Mouse (Mus musculus): ENCODE data around the gene Lcn5. TPM values are rescaled to one million over a fixed set of nuclear protein-coding genes. Genes with fewer than 3 reads are reported as not detected.
A peak's percentile ranks its signal among the peaks of the same experiment; 100 is the strongest.
"Not testable (repeated sequence)": the region's sequence is repeated elsewhere in the genome, so short reads cannot be mapped to it uniquely, and the experiment has no call there.

Gene Lcn5
- polyA plus RNA-seq, 1 experiment from 2014 or later: not detected

- ATAC-seq (replicated peaks): no peak
- H3K4me3 ChIP-seq: no peak overlapping the region
- H3K9me3 ChIP-seq: no peaks in the 10 kb centered on the region
- H3K27ac ChIP-seq: no peak overlapping the region
- WGBS: 67% methylated on average over 4 of the region's 4 CpGs
- H3K9ac ChIP-seq: no peak overlapping the region
- no peaks in the 10 kb centered on the region for H3K36me3 ChIP-seq (replicated peaks)
- H3K27me3 ChIP-seq (replicated peaks): no peaks in the 10 kb centered on the region
- no peak overlapping the region for H3K4me2 ChIP-seq
- no peaks in the 10 kb centered on the region for H3K4me1 ChIP-seq
Observed at GRCm38 (mm10) chr2:25686941-25687340, 29.2 kb downstream of the Lcn5 start.

DNA sequence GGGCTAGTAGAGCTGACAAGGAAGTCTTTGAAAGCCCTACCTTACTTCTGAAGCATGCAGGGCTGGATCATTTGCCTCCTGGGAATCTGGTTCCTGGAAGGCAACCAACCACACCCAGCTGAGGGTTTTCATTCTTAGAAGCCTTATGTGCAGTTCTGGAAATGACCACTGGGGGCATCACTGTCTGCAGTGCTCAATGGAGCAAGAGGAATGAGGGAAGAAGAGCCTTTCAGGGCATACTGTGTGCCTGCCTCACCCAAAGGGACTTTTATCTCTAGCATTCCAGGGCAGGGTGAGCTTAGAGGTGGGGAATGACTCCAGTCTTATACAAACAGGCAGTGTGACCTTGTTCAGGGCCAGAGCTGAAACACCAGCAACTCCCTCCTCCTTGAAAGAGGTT, 36.9 kb downstream of the Lcn5 start:
- Histone ChIP-seq H3K27me3 (replicated peaks) (no peaks in the 10 kb centered on the region), H3K9me3 (no peaks in the 10 kb centered on the region), H3K4me2 (no peak overlapping the region), H3K36me3 (replicated peaks) (no peaks in the 10 kb centered on the region), H3K9ac (no peak overlapping the region), H3K27ac (no peak overlapping the region), H3K4me3 (no peak overlapping the region), H3K4me1 (no peaks in the 10 kb centered on the region)
- no peak for ATAC-seq (replicated peaks)

DNA sequence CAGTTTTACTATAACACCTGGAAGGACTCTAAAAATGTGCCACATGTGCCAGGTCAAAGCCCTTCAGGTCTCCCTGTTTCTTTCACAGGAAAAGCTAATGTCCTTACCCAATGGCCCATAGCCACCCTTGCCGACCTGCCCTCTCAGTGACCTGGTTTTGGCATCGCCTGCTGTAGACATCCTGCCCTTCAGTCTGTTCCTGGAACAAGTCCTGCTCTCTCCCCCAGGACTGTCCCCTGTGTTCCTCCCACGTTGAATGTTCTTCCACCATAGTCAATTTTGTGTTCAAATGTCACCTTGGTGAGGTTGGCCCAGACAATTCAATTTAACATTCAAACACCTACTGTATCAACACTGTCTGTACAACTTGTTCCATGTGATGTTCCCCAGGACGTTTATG, 39.2 kb downstream of the Lcn5 start:
- Histone ChIP-seq H3K4me1 (no peaks in the 10 kb centered on the region), H3K27me3 (replicated peaks) (no peaks in the 10 kb centered on the region), H3K27ac (no peak overlapping the region), H3K4me3 (no peak overlapping the region), H3K4me2 (no peak overlapping the region), H3K9ac (no peak overlapping the region), H3K9me3 (no peaks in the 10 kb centered on the region), H3K36me3 (replicated peaks) (no peaks in the 10 kb centered on the region)
- no peak for ATAC-seq (replicated peaks)
- WGBS: 71% methylated on average over 4 of the region's 4 CpGs

DNA sequence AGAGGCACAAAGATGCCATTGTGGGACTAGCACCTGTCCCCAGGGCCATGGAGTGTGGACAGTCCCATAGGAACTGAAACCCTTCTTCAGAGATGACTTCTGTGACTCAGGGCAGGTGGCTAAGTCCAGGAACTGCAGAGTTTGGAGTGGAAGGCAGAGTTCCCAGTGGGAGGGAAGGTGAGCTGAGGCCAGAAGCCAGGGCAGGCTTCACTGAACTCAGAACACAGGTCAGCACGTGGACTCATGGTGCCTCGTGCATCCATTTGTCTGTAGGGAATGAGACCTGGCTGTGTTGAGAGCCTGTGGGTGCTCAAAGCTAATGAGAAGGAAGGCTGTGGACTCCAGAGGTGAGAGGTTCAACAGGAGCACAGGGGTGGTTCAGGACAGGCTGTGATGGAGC, 40.9 kb downstream of the Lcn5 start:
- no peak overlapping the region for H3K4me2 ChIP-seq
- no peaks in the 10 kb centered on the region for H3K9me3 ChIP-seq
- H3K4me1 ChIP-seq: no peaks in the 10 kb centered on the region
- no peaks in the 10 kb centered on the region for H3K36me3 ChIP-seq (replicated peaks)
- H3K4me3 ChIP-seq: no peak overlapping the region
- 87% methylated on average over 2 of the region's 2 CpGs for WGBS
- no peak overlapping the region for H3K9ac ChIP-seq
- no peak overlapping the region for H3K27ac ChIP-seq
- no peak for ATAC-seq (replicated peaks)
- H3K27me3 ChIP-seq (replicated peaks): no peaks in the 10 kb centered on the region

GRCm38 (mm10) chr2:25699743-25700142, 42.0 kb downstream of the Lcn5 start, which contains the start of gene Obp2a:
TSS of gene Obp2a (plus strand) at chr2:25700043.
- ATAC-seq (replicated peaks); H3K27ac ChIP-seq; H3K4me2 ChIP-seq; H3K9ac ChIP-seq; H3K36me3 ChIP-seq (replicated peaks); H3K4me3 ChIP-seq; H3K9me3 ChIP-seq; H3K4me1 ChIP-seq; H3K27me3 ChIP-seq (replicated peaks): not testable (repeated sequence)
- 82% methylated on average over 3 of the region's 3 CpGs for WGBS

DNA sequence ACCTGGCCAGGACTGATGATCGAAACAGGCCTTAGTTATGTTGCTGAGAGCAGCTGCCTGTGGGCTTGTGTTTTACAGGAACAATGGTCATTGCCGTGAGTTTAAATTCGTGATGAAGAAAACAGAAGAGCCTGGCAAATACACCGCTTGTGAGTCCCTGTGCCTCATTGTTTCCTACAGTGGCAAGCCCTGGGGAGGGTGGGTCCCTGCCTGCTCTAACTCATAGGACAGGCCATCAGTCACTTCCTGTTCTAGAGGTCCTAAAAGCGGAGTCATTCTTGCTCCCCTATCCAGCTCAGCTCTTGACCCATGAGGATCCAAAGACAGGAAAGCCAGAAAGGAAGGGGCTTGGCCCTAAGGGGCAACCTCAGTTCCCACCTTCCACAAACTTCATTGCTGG, 43.2 kb downstream of the Lcn5 start:
- no peak overlapping the region for H3K9ac ChIP-seq
- WGBS: 86% methylated on average over 5 of the region's 5 CpGs
- ATAC-seq (replicated peaks): no peak
- H3K9me3 ChIP-seq: no peaks in the 10 kb centered on the region
- no peaks in the 10 kb centered on the region for H3K36me3 ChIP-seq (replicated peaks)
- H3K27ac ChIP-seq: no peak overlapping the region
- H3K27me3 ChIP-seq (replicated peaks): no peaks in the 10 kb centered on the region
- H3K4me3 ChIP-seq: no peak overlapping the region
- H3K4me2 ChIP-seq: no peak overlapping the region
- H3K4me1 ChIP-seq: 0 out of 2 replicates have a peak, but pooled peaks cover 2% of the 10 kb centered on the region

DNA sequence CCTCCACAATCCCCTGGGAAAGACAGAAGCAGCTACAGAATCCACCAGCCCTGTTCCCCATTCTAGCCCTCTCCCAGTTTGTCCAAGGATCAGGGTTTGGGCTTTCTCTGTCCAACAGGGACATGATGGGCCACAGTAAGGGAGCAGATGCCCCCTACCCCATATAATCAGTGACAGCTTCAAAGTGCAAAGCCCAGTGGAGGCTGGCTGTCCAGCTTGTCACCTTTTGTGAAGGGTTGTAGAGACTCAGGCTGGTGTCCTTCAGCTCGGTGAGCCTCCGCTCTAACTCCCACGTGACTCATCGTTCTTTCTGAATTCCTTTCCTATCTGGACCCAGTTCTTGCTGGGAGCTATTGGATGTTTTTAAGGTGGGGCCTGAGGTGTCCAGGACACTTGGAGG, 46.0 kb downstream of the Lcn5 start:
- H3K4me1 ChIP-seq: peaks cover 14% of the 10 kb centered on the region
- no peaks in the 10 kb centered on the region for H3K9me3 ChIP-seq
- H3K27me3 ChIP-seq (replicated peaks): no peaks in the 10 kb centered on the region
- H3K9ac ChIP-seq: no peak overlapping the region
- ATAC-seq (replicated peaks): no peak
- H3K4me2 ChIP-seq: no peak overlapping the region
- H3K4me3 ChIP-seq: no peak overlapping the region
- 84% methylated on average over 4 of the region's 4 CpGs for WGBS
- H3K36me3 ChIP-seq (replicated peaks): no peaks in the 10 kb centered on the region
- no peak overlapping the region for H3K27ac ChIP-seq

DNA sequence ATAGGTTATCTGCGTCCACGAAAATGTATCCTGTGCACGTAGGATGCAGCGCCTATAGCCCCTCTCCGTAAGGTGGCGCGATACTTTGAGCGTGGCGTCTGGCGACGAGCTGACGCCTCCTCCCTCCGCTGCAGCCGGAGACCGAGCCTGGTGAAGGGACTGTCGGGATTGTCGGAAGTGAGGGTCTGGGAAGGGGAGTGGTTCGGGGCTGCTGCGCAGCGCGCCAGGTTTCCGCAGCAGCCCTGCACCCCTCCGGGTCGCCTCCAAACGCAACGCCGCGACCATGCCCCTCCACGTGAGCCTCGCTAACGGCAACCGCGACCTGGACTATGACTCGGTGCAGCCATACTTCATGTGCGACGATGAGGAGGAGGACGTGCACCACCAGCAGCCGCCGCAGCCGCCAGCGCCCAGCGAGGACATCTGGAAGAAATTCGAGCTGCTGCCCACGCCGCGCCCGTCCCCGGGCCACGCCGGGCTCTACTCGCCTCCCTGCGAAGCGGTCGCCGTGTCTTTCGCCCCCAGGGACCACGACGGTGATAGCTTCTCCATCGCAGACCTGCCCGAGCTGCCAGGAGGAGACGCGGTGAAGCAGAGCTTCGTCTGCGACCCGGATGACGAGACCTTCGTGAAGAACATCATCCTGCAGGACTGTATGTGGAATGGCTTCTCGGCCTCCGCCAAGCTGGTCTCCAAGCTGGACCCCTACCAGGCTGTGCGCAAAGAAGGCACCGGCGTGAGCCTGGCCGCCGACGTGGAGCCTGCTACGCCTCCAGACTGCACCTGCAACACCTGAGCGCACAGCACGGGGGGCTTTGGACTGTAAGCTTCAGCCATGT, 49.1 kb downstream of the Lcn5 start, which contains the start of gene Bmyc:
Gene Bmyc (plus strand): TSS at position 97 of the 839 bp plus-strand sequence.
- Histone ChIP-seq H3K36me3 (replicated peaks) (no peaks in the 10 kb centered on the region), H3K9me3 (no peaks in the 10 kb centered on the region), H3K27ac (peak within 1 kb of the TSS; percentile 88), H3K4me2 (peak within 1 kb of the TSS; percentile 88), H3K4me1 (peaks cover 22% of the 10 kb centered on the region), H3K4me3 (peak within 1 kb of the TSS; percentile 61), H3K9ac (peak within 1 kb of the TSS; percentile 88), H3K27me3 (replicated peaks) (no peaks in the 10 kb centered on the region)
- WGBS: under 1% methylated on average over 78 of the region's 78 CpGs
- peak; percentile 97 for ATAC-seq (replicated peaks)

DNA sequence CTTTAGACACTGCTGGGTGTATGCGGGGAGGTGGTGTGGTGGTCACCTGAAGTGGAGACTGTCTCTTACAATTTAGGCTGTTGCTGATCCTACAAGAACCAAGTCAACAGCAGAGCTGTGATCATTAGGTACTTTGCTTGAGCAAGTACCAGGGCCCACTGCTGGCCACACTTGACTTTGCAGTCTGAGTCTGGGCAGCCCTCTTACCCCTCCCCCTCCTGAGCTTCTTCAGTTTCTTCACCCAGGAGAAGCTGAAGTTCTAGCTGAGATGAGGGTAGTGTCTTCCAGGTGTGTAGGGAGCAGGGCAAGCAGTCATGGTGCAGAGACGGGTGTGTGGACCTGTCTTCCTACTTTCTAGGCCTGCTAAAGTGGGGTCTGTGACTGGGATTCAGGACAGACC, 50.4 kb downstream of the Lcn5 start:
- H3K36me3 ChIP-seq (replicated peaks): no peaks in the 10 kb centered on the region
- H3K27ac ChIP-seq: no peak overlapping the region
- 79% methylated on average over 2 of the region's 2 CpGs for WGBS
- H3K9me3 ChIP-seq: no peaks in the 10 kb centered on the region
- peak overlapping the region; percentile 18 for H3K4me3 ChIP-seq
- no peak overlapping the region for H3K9ac ChIP-seq
- no peaks in the 10 kb centered on the region for H3K27me3 ChIP-seq (replicated peaks)
- ATAC-seq (replicated peaks): no peak
- H3K4me1 ChIP-seq: peaks cover 22% of the 10 kb centered on the region
- H3K4me2 ChIP-seq: peak overlapping the region; percentile 49

GRCm38 (mm10) chr2:25709056-25709455, 51.3 kb downstream of the Lcn5 start:
- ATAC-seq (replicated peaks); H3K9ac ChIP-seq; H3K27me3 ChIP-seq (replicated peaks); H3K4me2 ChIP-seq; H3K27ac ChIP-seq; H3K36me3 ChIP-seq (replicated peaks); H3K9me3 ChIP-seq; H3K4me3 ChIP-seq: not testable (repeated sequence)
- peaks cover 22% of the 10 kb centered on the region for H3K4me1 ChIP-seq
- 92% methylated on average over 1 of the region's 1 CpGs for WGBS

DNA sequence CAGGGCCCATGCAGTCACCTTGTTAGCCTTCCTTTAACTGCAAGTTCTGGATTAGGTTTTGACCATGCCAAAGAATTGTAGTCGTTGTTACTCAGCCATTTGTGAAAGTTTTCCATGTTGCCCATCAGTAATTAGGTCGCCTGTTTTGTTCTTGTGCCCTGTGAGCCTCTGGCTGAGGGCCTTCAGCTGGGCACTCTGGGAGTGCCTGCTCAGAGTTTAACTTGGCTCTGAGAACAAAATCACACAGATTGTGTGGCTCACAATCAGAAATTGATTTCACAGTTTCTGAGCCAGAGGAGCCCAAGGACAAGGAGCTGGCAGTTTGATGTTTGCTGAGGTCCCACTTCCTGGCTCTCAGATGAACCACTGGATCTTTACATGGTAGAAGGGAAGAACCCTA, 52.0 kb downstream of the Lcn5 start:
- not testable (repeated sequence) for ATAC-seq (replicated peaks); H3K36me3 ChIP-seq (replicated peaks); H3K4me2 ChIP-seq; H3K27ac ChIP-seq; H3K9ac ChIP-seq; H3K27me3 ChIP-seq (replicated peaks); H3K4me3 ChIP-seq; H3K9me3 ChIP-seq
- WGBS: 71% methylated on average over 2 of the region's 2 CpGs
- peaks cover 22% of the 10 kb centered on the region for H3K4me1 ChIP-seq

All from midbrain, embryonic 15.5 days (tissue).